Mouse (Mus musculus) brain, adult 2 months (tissue): Measurements from ENCODE around the gene Senp2.
"Not testable (repeated sequence)": the region's sequence is repeated elsewhere in the genome, so short reads cannot be mapped to it uniquely, and the experiment has no call there.

Source experiments
- DNase-seq: peaks from one replicate; pipeline ENCODE4 v3.0.0; 2011; ENCODE audit warnings: low read depth, low spot score

Gene Senp2

GRCm38 (mm10) chr16:22009099-22009584 lies at the start of gene Senp2:
Gene Senp2, plus strand, starts transcription at chr16:22009484.
- peak; percentile 100 for DNase-seq

GRCm38 (mm10) chr16:21965576-21965975 lies 43.7 kb upstream of the Senp2 start:
- no peak for DNase-seq

- no peak for DNase-seq
Observed at GRCm38 (mm10) chr16:21969874-21970273, 39.4 kb upstream of the Senp2 start.

GRCm38 (mm10) chr16:21970536-21970935 lies 38.7 kb upstream of the Senp2 start:
- no peak for DNase-seq

- no peak for DNase-seq
Observed at GRCm38 (mm10) chr16:21971446-21971845, 37.8 kb upstream of the Senp2 start.

GRCm38 (mm10) chr16:21976203-21976602 lies 33.1 kb upstream of the Senp2 start:
- DNase-seq: peak; percentile 64

- peak; percentile 48 for DNase-seq
Observed at GRCm38 (mm10) chr16:21977347-21977746, 31.9 kb upstream of the Senp2 start.

- DNase-seq: no peak
Observed at GRCm38 (mm10) chr16:21983146-21983545, 26.1 kb upstream of the Senp2 start.

- no peak for DNase-seq
Observed at GRCm38 (mm10) chr16:21983581-21983980, 25.7 kb upstream of the Senp2 start.

GRCm38 (mm10) chr16:21984091-21984490 lies 25.2 kb upstream of the Senp2 start:
- no peak for DNase-seq

GRCm38 (mm10) chr16:21986191-21986590 lies 23.1 kb upstream of the Senp2 start:
- no peak for DNase-seq

GRCm38 (mm10) chr16:21987956-21988355 lies 21.3 kb upstream of the Senp2 start:
- DNase-seq: no peak

- DNase-seq: not testable (repeated sequence)
Observed at GRCm38 (mm10) chr16:21990893-21991292, 18.4 kb upstream of the Senp2 start.

GRCm38 (mm10) chr16:21991774-21992173 lies 17.5 kb upstream of the Senp2 start:
- DNase-seq: no peak

- peak; percentile 24 for DNase-seq
Observed at GRCm38 (mm10) chr16:21995304-21995703, 14.0 kb upstream of the Senp2 start, which contains the start of gene Liph. Gene Liph, minus strand, starts transcription at chr16:21995663.

- DNase-seq: no peak
Observed at GRCm38 (mm10) chr16:21996402-21996801, 12.9 kb upstream of the Senp2 start.

GRCm38 (mm10) chr16:21996881-21997641 lies 12.2 kb upstream of the Senp2 start:
- DNase-seq: no peak

- DNase-seq: peak; percentile 61
Observed at GRCm38 (mm10) chr16:21998061-21998460, 11.2 kb upstream of the Senp2 start.

- no peak for DNase-seq
Observed at GRCm38 (mm10) chr16:21999941-22000690, 9.2 kb upstream of the Senp2 start.

- DNase-seq: no peak
Observed at GRCm38 (mm10) chr16:22001172-22001571, 8.1 kb upstream of the Senp2 start.

- DNase-seq: peak; percentile 12
Observed at GRCm38 (mm10) chr16:22001606-22002005, 7.7 kb upstream of the Senp2 start.

- DNase-seq: no peak
Observed at GRCm38 (mm10) chr16:22009596-22009995, 312 bp downstream of the Senp2 start.

- no peak for DNase-seq
Observed at GRCm38 (mm10) chr16:22015569-22015968, 6.3 kb downstream of the Senp2 start.
